In genomic region chr4:130279105-130279504, GRCm38 (mm10) we compare ENCODE assay signal across 10 mouse cellular contexts. TPM values are rescaled to one million over a fixed set of nuclear protein-coding genes. Genes with fewer than 3 reads are reported as not detected.
DNase-seq lines count a peak whose midpoint lies in the region; ATAC-seq and TF ChIP-seq lines count a peak whose summit lies in the region.
"Had no signal": no experiment of that assay in that cellular context is flagged by ENCODE, and none has a peak within 500 bp of the region (broad histone marks: within the 10 kb centered on the region; RNA-seq: fewer than 3 reads in every experiment).

Gene Serinc2 (minus strand): TSS chr4:130279205.

- intact Hi-C loops in left cerebral cortex, postnatal 25 days (cut with DNase I), result no loop called here

- ATAC-seq in lung, embryonic 14.5 days (ENCODE audit: insufficient read depth), result no peak
- ATAC-seq in forebrain, embryonic 12.5 days (ENCODE audit: low FRiP score), result no peak
- no peak for ATAC-seq in hindbrain, embryonic 16.5 days
- ATAC-seq in neural tube, embryonic 12.5 days (ENCODE audit: low FRiP score, low read depth), result no peak

- H3K27me3 ChIP-seq in lung, embryonic 14.5 days (ENCODE audit: insufficient read depth, low read length), result peaks cover 25% of the 10 kb centered on the region
- peaks cover 11% of the 10 kb centered on the region; the same call in 1 of the 2 replicates for H3K27me3 ChIP-seq in forebrain, embryonic 12.5 days
- H3K27me3 ChIP-seq in hindbrain, embryonic 16.5 days (replicated peaks; ENCODE audit: control insufficient read depth, insufficient read depth, low read length), result no peaks in the 10 kb centered on the region
- H3K27me3 ChIP-seq in neural tube, embryonic 12.5 days (replicated peaks), result 0 out of 2 replicates have a peak, but pooled peaks cover 7% of the 10 kb centered on the region

- no peak within 1 kb of the TSS for H3K4me2 ChIP-seq in lung, embryonic 14.5 days
- H3K4me2 ChIP-seq in forebrain, embryonic 12.5 days, result no peak within 1 kb of the TSS
- no peak within 1 kb of the TSS for H3K4me2 ChIP-seq in hindbrain, embryonic 16.5 days (ENCODE audit: low read length)
- no peak within 1 kb of the TSS for H3K4me2 ChIP-seq in neural tube, embryonic 12.5 days (replicated peaks)

- no peak within 1 kb of the TSS for H3K4me3 ChIP-seq in lung, embryonic 14.5 days (ENCODE audit: low read depth, low read length)
- H3K4me3 ChIP-seq in forebrain, embryonic 12.5 days (replicated peaks), result no peak within 1 kb of the TSS
- H3K4me3 ChIP-seq in hindbrain, embryonic 16.5 days (ENCODE audit: low read length), result no peak within 1 kb of the TSS
- no peak within 1 kb of the TSS for H3K4me3 ChIP-seq in neural tube, embryonic 12.5 days

- no peak within 1 kb of the TSS for H3K9ac ChIP-seq in lung, embryonic 14.5 days
- H3K9ac ChIP-seq in forebrain, embryonic 12.5 days, result no peak within 1 kb of the TSS
- no peak within 1 kb of the TSS for H3K9ac ChIP-seq in hindbrain, embryonic 16.5 days (ENCODE audit: low read depth, low read length)
- H3K9ac ChIP-seq in neural tube, embryonic 12.5 days, result no peak within 1 kb of the TSS

- H3K4me1 ChIP-seq in lung, embryonic 14.5 days (ENCODE audit: insufficient read depth), result no peaks in the 10 kb centered on the region
- peaks cover 15% of the 10 kb centered on the region for H3K4me1 ChIP-seq in forebrain, embryonic 12.5 days
- 0 out of 2 replicates have a peak, but pooled peaks cover 3% of the 10 kb centered on the region for H3K4me1 ChIP-seq in hindbrain, embryonic 16.5 days (ENCODE audit: control insufficient read depth, insufficient read depth, low read depth, low read length)
- peaks cover 5% of the 10 kb centered on the region; the same call in 1 of the 2 replicates for H3K4me1 ChIP-seq in neural tube, embryonic 12.5 days

- no peak for TF ChIP-seq CTCF in lung, embryonic 14.5 days (IDR thresholded peaks at IDR 0.05; ENCODE audit: low read depth)

- H3K9me3 ChIP-seq in lung, embryonic 14.5 days (ENCODE audit: low read depth, low read length), result no peaks in the 10 kb centered on the region
- no peaks in the 10 kb centered on the region for H3K9me3 ChIP-seq in forebrain, embryonic 12.5 days
- no peaks in the 10 kb centered on the region for H3K9me3 ChIP-seq in hindbrain, embryonic 16.5 days (ENCODE audit: control insufficient read depth, low read length)
- no peaks in the 10 kb centered on the region for H3K9me3 ChIP-seq in neural tube, embryonic 12.5 days

- H3K27ac ChIP-seq in lung, embryonic 14.5 days (ENCODE audit: low read depth), result no peak within 1 kb of the TSS
- no peak within 1 kb of the TSS for H3K27ac ChIP-seq in forebrain, embryonic 12.5 days
- H3K27ac ChIP-seq in hindbrain, embryonic 16.5 days (ENCODE audit: low read depth, low read length), result no peak within 1 kb of the TSS
- no peak within 1 kb of the TSS for H3K27ac ChIP-seq in neural tube, embryonic 12.5 days

- no peaks in the 10 kb centered on the region for H3K36me3 ChIP-seq in lung, embryonic 14.5 days (ENCODE audit: insufficient read depth)
- no peaks in the 10 kb centered on the region for H3K36me3 ChIP-seq in forebrain, embryonic 12.5 days (replicated peaks)
- no peaks in the 10 kb centered on the region for H3K36me3 ChIP-seq in hindbrain, embryonic 16.5 days (ENCODE audit: control insufficient read depth, insufficient read depth, low read length)
- no peaks in the 10 kb centered on the region for H3K36me3 ChIP-seq in neural tube, embryonic 12.5 days

- no peak for DNase-seq in lung, embryonic 14.5 days
- DNase-seq in lung, postnatal 14 days, result no peak
- DNase-seq in embryo, embryonic 11 days, result no peak
- DNase-seq in left cerebral cortex, postnatal 25 days (ENCODE audit: low spot score in 2 of 2), result no peak
- no peak for DNase-seq in adrenal gland, postnatal 36 days
- DNase-seq: thymus, postnatal 14 days had no signal

- WGBS in lung, embryonic 14.5 days, result 65% methylated on average over 2 of the region's 2 CpGs
- 67% methylated on average over 2 of the region's 2 CpGs for WGBS in forebrain, embryonic 12.5 days
- WGBS in hindbrain, embryonic 16.5 days, result 72% methylated on average over 2 of the region's 2 CpGs
- WGBS in neural tube, embryonic 12.5 days, result 71% methylated on average over 2 of the region's 2 CpGs

RNA-seq across cellular contexts. Expression of gene Serinc2, which starts in this region (rescaled TPM):
- polyA plus RNA-seq in lung, embryonic 14.5 days (2014; fragmentation: Nextera tagmentation; extraction: Ambion mirVana), result 18.2 and 22.2 TPM in 2 replicates
- polyA plus RNA-seq in forebrain, embryonic 12.5 days (2016; fragmentation: Nextera tagmentation; extraction: Ambion mirVana), result 88.9 and 95.5 TPM in 2 replicates
- polyA plus RNA-seq in hindbrain, embryonic 16.5 days (2015; fragmentation: Nextera tagmentation; extraction: Ambion mirVana), result 31.9 and 38.7 TPM in 2 replicates
- polyA plus RNA-seq in neural tube, embryonic 12.5 days (2016; fragmentation: Nextera tagmentation; extraction: Ambion mirVana), result 61.3 and 71.6 TPM in 2 replicates
- 1 to 10 TPM; 4.3 to 8.6 TPM for total RNA-seq in left cerebral cortex, postnatal 25 days (2021)
- 1 to 10 TPM in 1 of 2 experiments, under 1 TPM in 1; 0.50 to 1.4 TPM for total RNA-seq in adrenal gland, postnatal 36 days (2021)
- total RNA-seq: MEL had no signal
